Mouse (Mus musculus) large intestine, adult 2 months (tissue): ENCODE measurements at regions not wholly inside any gene's neighbourhood (a gene's known extent, or its start where the extent isn't known, plus 50 kb on each side); places are given as distances from the start of the nearest gene placed in this dataset.

Experiments
- DNase-seq: peaks from one replicate; pipeline ENCODE4 v3.0.0-alpha.2; 2012; ENCODE audit warnings: low read depth, low spot score
- WGBS: fragments of 180-500 bp; shearing (Covaris S2); methylation state at CpG from one replicate; pipeline ENCODE4 v1.1.7; 2018; 5-methylcytosine and 5-hydroxymethylcytosine counted together

GRCm38 (mm10) chr5:132648751-132649150 lies 105.6 kb upstream of the Auts2 start:
- DNase-seq: no peak
- WGBS: 60% methylated on average over 2 of the region's 2 CpGs

GRCm38 (mm10) chr5:132644646-132645172 lies 101.6 kb upstream of the Auts2 start:
- no peak for DNase-seq
- WGBS: 78% methylated on average over 5 of the region's 5 CpGs

GRCm38 (mm10) chr5:132643270-132643669 lies 100.1 kb upstream of the Auts2 start:
- 44% methylated on average over 3 of the region's 3 CpGs for WGBS
- DNase-seq: no peak

- WGBS: 19% methylated on average over 5 of the region's 5 CpGs
- no peak for DNase-seq
Measured at GRCm38 (mm10) chr5:132633198-132633884, 90.2 kb upstream of the Auts2 start.

- WGBS: 81% methylated on average over 7 of the region's 7 CpGs
Measured at GRCm38 (mm10) chr5:132621751-132622150, 78.6 kb upstream of the Auts2 start.

GRCm38 (mm10) chr5:132617241-132617640 lies 74.1 kb upstream of the Auts2 start:
- DNase-seq: no peak
- WGBS: 62% methylated on average over 3 of the region's 3 CpGs

More at GRCm38 (mm10) chr5:132621751-132622150, 78.6 kb upstream of the Auts2 start:
- DNase-seq: no peak

- WGBS: 59% methylated on average over 4 of the region's 4 CpGs
Measured at GRCm38 (mm10) chr5:132609251-132609650, 66.1 kb upstream of the Auts2 start.

GRCm38 (mm10) chr5:132606216-132606615 lies 63.1 kb upstream of the Auts2 start:
- 77% methylated on average over 6 of the region's 6 CpGs for WGBS

More at GRCm38 (mm10) chr5:132609251-132609650, 66.1 kb upstream of the Auts2 start:
- DNase-seq: no peak

GRCm38 (mm10) chr5:132594796-132595195 lies 51.7 kb upstream of the Auts2 start:
- peak; percentile 25 for DNase-seq
- WGBS: 24% methylated on average over 6 of the region's 6 CpGs

More at GRCm38 (mm10) chr5:132606216-132606615, 63.1 kb upstream of the Auts2 start:
- DNase-seq: no peak
